Mouse (Mus musculus) forelimb bud, embryonic 11.5 days (tissue): ENCODE measurements around the gene Olfr1496.
"Not testable (repeated sequence)": the region's sequence is repeated elsewhere in the genome, so short reads cannot be mapped to it uniquely, and the experiment has no call there.

Source experiments
- DNase-seq: peaks from one replicate; pipeline ENCODE4 v3.0.0-alpha.2; 2012; ENCODE audit warnings: low read depth, low spot score

Gene Olfr1496

GRCm38 (mm10) chr19:13777578-13777977, at the start of gene Olfr1496:
Olfr1496 (plus strand) TSS chr19:13777878.
- DNase-seq, result no peak

- DNase-seq, result no peak
These were observed 38.2 kb upstream of the Olfr1496 start, which contains the start of gene Olfr1494 for GRCm38 (mm10) chr19:13739428-13739827. Olfr1494 (plus strand) TSS chr19:13739728.

- no peak for DNase-seq
These were observed 28.3 kb upstream of the Olfr1496 start for GRCm38 (mm10) chr19:13749366-13749765.

- no peak for DNase-seq
These were observed 13.4 kb upstream of the Olfr1496 start, which contains the start of gene Olfr1495 for GRCm38 (mm10) chr19:13764306-13764705. Olfr1495 (plus strand) TSS chr19:13764606.

GRCm38 (mm10) chr19:13768565-13769276, 9.0 kb upstream of the Olfr1496 start:
- no peak for DNase-seq

- DNase-seq, result no peak
These were observed 20.4 kb downstream of the Olfr1496 start, which contains the start of gene Olfr1497 for GRCm38 (mm10) chr19:13798102-13798501. Olfr1497 (minus strand) TSS chr19:13798202.

- not testable (repeated sequence) for DNase-seq
These were observed 27.8 kb downstream of the Olfr1496 start for GRCm38 (mm10) chr19:13805486-13805885.

GRCm38 (mm10) chr19:13812823-13813222, 35.1 kb downstream of the Olfr1496 start:
- peak; percentile 2 for DNase-seq

- DNase-seq, result peak; percentile 14
These were observed 41.1 kb downstream of the Olfr1496 start for GRCm38 (mm10) chr19:13818827-13819226.

GRCm38 (mm10) chr19:13819347-13819746, 41.7 kb downstream of the Olfr1496 start, which contains the start of gene Olfr1499:
Olfr1499 (minus strand) TSS chr19:13819447.
- no peak for DNase-seq

GRCm38 (mm10) chr19:13820847-13821246, 43.2 kb downstream of the Olfr1496 start:
- no peak for DNase-seq

- no peak for DNase-seq
These were observed 50.8 kb downstream of the Olfr1496 start for GRCm38 (mm10) chr19:13828447-13828846.

GRCm38 (mm10) chr19:13830388-13830787, 52.7 kb downstream of the Olfr1496 start, which contains the start of gene Olfr1500:
Olfr1500 (minus strand) TSS chr19:13830488.
- DNase-seq, result no peak
